Mouse (Mus musculus): Measurements from ENCODE around the gene Krtap17-1. TPM values are rescaled to one million over a fixed set of nuclear protein-coding genes. Genes with fewer than 3 reads are reported as not detected.

Gene Krtap17-1
- polyA plus RNA-seq (2015; fragmentation: Nextera tagmentation; extraction: Ambion mirVana): 0.27 TPM in 1 of 2 replicates, not detected in the other

DNA sequence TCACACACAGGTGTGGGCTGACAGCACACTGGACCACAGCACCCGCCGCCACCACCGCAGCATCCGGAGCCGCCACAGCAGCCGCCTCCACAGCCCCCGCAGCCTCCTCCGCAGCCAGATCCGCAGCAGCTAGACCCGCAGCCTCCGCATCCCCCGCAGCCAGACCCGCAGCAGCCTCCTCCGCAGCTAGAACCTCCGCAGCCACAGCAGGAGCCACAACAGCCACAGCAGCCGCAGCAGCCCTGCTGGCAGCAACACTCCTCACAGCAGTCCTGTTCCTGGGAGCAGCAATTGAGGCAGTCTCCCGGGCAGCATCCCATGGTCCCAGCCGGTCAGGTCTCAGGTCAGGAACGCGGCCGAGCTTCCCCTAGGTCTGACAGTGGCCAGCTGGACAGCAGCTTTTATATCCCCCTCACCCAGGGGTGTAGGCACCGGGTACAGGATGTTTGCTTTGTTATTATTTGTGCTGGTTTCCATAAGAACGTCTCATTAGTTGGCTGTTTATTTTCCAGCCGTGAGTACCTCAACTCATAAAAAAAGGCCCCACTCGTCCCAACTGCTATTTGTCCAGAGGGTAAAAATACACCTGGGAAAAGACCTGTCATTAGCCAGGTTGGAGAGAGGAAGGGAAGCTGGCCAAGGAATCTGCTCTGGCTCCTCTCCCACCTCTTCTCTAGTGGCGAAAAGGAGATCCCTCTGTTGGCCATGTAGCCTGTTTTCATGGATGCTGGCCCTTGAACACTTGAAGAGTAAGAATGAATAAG is at the start of gene Krtap17-1:
Krtap17-1 (minus strand) TSS at position 375 of the 764 bp plus-strand sequence.
- Histone ChIP-seq H3K9ac (ENCODE audit: low read length) (no peak within 1 kb of the TSS), H3K27ac (ENCODE audit: low read length) (no peak within 1 kb of the TSS), H3K4me2 (ENCODE audit: low read depth, low read length) (no peak within 1 kb of the TSS), H3K27me3 (ENCODE audit: control insufficient read depth, insufficient read depth, low read length) (peaks cover 29% of the 10 kb centered on the region), H3K9me3 (replicated peaks; ENCODE audit: control insufficient read depth, low read length) (no peaks in the 10 kb centered on the region), H3K4me1 (ENCODE audit: control insufficient read depth, insufficient read depth, low read length) (no peaks in the 10 kb centered on the region), H3K36me3 (ENCODE audit: control insufficient read depth, insufficient read depth) (no peaks in the 10 kb centered on the region), H3K4me3 (ENCODE audit: low read length) (no peak within 1 kb of the TSS)
- WGBS: 21% methylated on average over 26 of the region's 26 CpGs
- no peak for ATAC-seq (replicated peaks; ENCODE audit: extremely low read depth, insufficient read depth, low FRiP score)

DNA sequence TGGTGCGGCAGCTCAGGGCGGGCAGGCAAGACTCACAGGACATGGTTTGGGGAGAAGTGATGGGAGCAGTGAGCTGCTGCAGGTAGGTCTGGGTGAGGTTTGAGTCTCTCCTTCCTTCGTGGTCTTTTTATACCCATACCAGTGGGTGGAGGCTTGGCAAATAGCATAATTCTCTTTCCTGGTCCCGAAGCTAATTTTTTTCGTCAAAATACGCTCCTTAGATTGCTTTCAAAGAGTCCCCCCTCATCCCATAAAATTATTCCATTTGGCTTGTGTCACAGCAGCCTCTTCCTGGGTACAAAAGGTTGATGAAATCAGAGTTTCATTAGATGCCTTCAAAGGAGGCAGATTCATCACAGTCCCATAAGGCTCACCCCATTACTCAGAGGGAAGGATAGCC is 47.7 kb upstream of the Krtap17-1 start, which contains the start of gene Krt34:
Krt34 (minus strand) TSS at position 101 of the 400 bp plus-strand sequence.
- Histone ChIP-seq H3K4me3 (ENCODE audit: low read length) (no peak within 1 kb of the TSS), H3K9ac (ENCODE audit: low read length) (no peak within 1 kb of the TSS), H3K27ac (ENCODE audit: low read length) (no peak within 1 kb of the TSS), H3K27me3 (ENCODE audit: control insufficient read depth, insufficient read depth, low read length) (no peaks in the 10 kb centered on the region), H3K4me2 (ENCODE audit: low read depth, low read length) (no peak within 1 kb of the TSS), H3K9me3 (replicated peaks; ENCODE audit: control insufficient read depth, low read length) (no peaks in the 10 kb centered on the region), H3K36me3 (ENCODE audit: control insufficient read depth, insufficient read depth) (no peaks in the 10 kb centered on the region), H3K4me1 (ENCODE audit: control insufficient read depth, insufficient read depth, low read length) (peaks cover under 1% of the 10 kb centered on the region; the same call in 1 of the 2 replicates)
- ATAC-seq (replicated peaks; ENCODE audit: extremely low read depth, insufficient read depth, low FRiP score): no peak
- WGBS: 85% methylated on average over 6 of the region's 6 CpGs

DNA sequence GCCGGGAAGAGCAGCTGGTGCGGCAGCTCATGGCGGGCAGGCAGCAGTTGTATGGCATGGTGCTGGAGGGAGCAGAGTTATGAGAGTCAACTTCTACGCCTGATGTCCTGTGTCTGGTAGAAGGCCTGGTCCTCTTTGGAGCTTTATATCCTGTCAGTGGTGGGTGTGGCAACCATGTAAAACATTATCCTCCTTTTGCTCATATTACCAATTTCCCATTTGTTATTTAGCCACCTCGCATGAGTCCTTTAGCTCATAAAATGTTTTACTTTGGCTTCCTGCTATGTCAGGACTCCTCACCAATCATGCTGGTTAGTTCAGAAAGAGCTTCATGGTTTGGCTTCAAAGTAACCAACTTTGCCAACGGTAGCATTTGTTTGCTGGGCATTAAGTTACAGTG is 36.0 kb upstream of the Krtap17-1 start, which contains the start of gene Krt33b:
Krt33b (minus strand) TSS at position 101 of the 400 bp plus-strand sequence.
- no peaks in the 10 kb centered on the region for H3K9me3 ChIP-seq (replicated peaks; ENCODE audit: control insufficient read depth, low read length)
- 82% methylated on average over 6 of the region's 6 CpGs for WGBS
- H3K4me1 ChIP-seq (ENCODE audit: control insufficient read depth, insufficient read depth, low read length): no peaks in the 10 kb centered on the region
- no peaks in the 10 kb centered on the region for H3K36me3 ChIP-seq (ENCODE audit: control insufficient read depth, insufficient read depth)
- H3K4me2 ChIP-seq (ENCODE audit: low read depth, low read length): no peak within 1 kb of the TSS
- no peak within 1 kb of the TSS for H3K9ac ChIP-seq (ENCODE audit: low read length)
- ATAC-seq (replicated peaks; ENCODE audit: extremely low read depth, insufficient read depth, low FRiP score): no peak
- no peaks in the 10 kb centered on the region for H3K27me3 ChIP-seq (ENCODE audit: control insufficient read depth, insufficient read depth, low read length)
- H3K4me3 ChIP-seq (ENCODE audit: low read length): no peak within 1 kb of the TSS
- no peak within 1 kb of the TSS for H3K27ac ChIP-seq (ENCODE audit: low read length)

DNA sequence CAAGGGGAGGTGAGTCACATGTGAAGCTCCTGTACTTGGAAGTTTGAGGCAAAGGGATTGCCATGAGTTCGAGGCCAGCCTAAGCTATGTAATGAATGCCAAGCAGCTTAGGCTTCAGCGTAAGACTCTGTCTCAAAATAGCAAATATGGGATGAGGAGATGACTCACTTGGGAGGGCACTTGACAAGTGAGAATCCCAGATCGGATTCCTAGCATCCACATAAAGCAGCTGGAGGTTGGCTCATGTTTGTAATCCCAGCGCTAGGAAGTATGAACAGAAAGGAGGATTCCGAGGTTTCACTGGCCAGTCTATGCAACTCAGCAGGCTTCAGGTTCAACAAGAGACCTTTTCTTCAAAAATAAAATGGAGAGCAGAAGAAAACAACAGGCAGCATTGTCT is 27.6 kb upstream of the Krtap17-1 start:
- H3K9me3 ChIP-seq (replicated peaks; ENCODE audit: control insufficient read depth, low read length): no peaks in the 10 kb centered on the region
- 49% methylated on average over 5 of the region's 5 CpGs for WGBS
- H3K27ac ChIP-seq (ENCODE audit: low read length): no peak overlapping the region
- no peak overlapping the region for H3K4me2 ChIP-seq (ENCODE audit: low read depth, low read length)
- no peaks in the 10 kb centered on the region for H3K36me3 ChIP-seq (ENCODE audit: control insufficient read depth, insufficient read depth)
- no peak overlapping the region for H3K9ac ChIP-seq (ENCODE audit: low read length)
- no peaks in the 10 kb centered on the region for H3K27me3 ChIP-seq (ENCODE audit: control insufficient read depth, insufficient read depth, low read length)
- H3K4me1 ChIP-seq (ENCODE audit: control insufficient read depth, insufficient read depth, low read length): no peaks in the 10 kb centered on the region
- no peak overlapping the region for H3K4me3 ChIP-seq (ENCODE audit: low read length)
- ATAC-seq (replicated peaks; ENCODE audit: extremely low read depth, insufficient read depth, low FRiP score): no peak

DNA sequence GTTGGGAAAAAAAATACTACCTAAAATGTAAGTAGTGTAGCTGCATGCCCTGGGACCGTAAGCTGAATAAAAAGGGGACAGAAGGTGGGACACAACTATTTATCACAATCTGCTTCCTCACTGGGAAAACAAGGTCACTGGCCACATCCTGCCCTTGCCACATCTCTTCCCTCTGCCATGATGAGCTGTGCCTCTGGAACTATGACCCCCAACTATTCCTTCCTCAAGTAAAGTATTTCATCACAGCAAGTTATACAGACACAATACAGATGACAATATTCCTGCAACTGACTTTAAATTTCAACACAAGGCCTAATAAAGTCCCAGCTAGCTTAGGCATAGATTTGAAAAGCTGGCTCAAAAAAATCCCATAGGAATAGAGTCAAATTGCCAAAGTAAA is 25.7 kb upstream of the Krtap17-1 start:
- ATAC-seq (replicated peaks; ENCODE audit: extremely low read depth, insufficient read depth, low FRiP score): no peak
- WGBS: 61% methylated on average over 1 of the region's 1 CpGs
- no peak overlapping the region for H3K27ac ChIP-seq (ENCODE audit: low read length)
- H3K4me3 ChIP-seq (ENCODE audit: low read length): no peak overlapping the region
- no peaks in the 10 kb centered on the region for H3K9me3 ChIP-seq (replicated peaks; ENCODE audit: control insufficient read depth, low read length)
- no peak overlapping the region for H3K9ac ChIP-seq (ENCODE audit: low read length)
- H3K4me2 ChIP-seq (ENCODE audit: low read depth, low read length): no peak overlapping the region
- no peaks in the 10 kb centered on the region for H3K4me1 ChIP-seq (ENCODE audit: control insufficient read depth, insufficient read depth, low read length)
- H3K36me3 ChIP-seq (ENCODE audit: control insufficient read depth, insufficient read depth): no peaks in the 10 kb centered on the region
- H3K27me3 ChIP-seq (ENCODE audit: control insufficient read depth, insufficient read depth, low read length): no peaks in the 10 kb centered on the region

DNA sequence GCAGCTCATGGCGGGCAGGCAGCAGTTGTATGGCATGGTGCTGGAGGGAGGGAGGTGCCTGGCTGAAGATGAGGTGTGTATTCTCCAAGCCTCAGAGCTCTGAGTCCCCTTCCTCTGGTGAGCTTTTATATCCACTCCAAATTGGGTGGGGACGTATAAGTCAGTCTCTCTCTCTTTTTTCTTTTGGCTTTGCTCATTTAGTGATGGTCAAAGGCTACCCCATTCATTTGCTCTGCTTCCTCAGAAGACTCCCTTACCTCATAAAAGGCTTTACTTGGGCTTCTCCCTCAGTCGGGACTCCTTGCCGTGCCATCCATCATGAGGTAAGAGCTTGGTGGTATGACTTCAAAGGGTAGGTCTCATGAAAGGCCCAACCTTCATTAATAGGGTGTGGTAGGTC is 22.3 kb upstream of the Krtap17-1 start, which contains the start of gene Krt33a:
Krt33a (minus strand) TSS at position 101 of the 400 bp plus-strand sequence.
- H3K4me3 ChIP-seq (ENCODE audit: low read length): no peak within 1 kb of the TSS
- no peaks in the 10 kb centered on the region for H3K9me3 ChIP-seq (replicated peaks; ENCODE audit: control insufficient read depth, low read length)
- no peak within 1 kb of the TSS for H3K9ac ChIP-seq (ENCODE audit: low read length)
- no peak within 1 kb of the TSS for H3K27ac ChIP-seq (ENCODE audit: low read length)
- H3K27me3 ChIP-seq (ENCODE audit: control insufficient read depth, insufficient read depth, low read length): no peaks in the 10 kb centered on the region
- H3K4me1 ChIP-seq (ENCODE audit: control insufficient read depth, insufficient read depth, low read length): no peaks in the 10 kb centered on the region
- H3K4me2 ChIP-seq (ENCODE audit: low read depth, low read length): no peak within 1 kb of the TSS
- ATAC-seq (replicated peaks; ENCODE audit: extremely low read depth, insufficient read depth, low FRiP score): no peak
- H3K36me3 ChIP-seq (ENCODE audit: control insufficient read depth, insufficient read depth): no peaks in the 10 kb centered on the region
- WGBS: 72% methylated on average over 4 of the region's 4 CpGs

- Histone ChIP-seq H3K4me3 (ENCODE audit: low read length) (no peak overlapping the region), H3K4me1 (ENCODE audit: control insufficient read depth, insufficient read depth, low read length) (no peaks in the 10 kb centered on the region), H3K27ac (ENCODE audit: low read length) (no peak overlapping the region), H3K4me2 (ENCODE audit: low read depth, low read length) (no peak overlapping the region), H3K36me3 (ENCODE audit: control insufficient read depth, insufficient read depth) (no peaks in the 10 kb centered on the region), H3K9me3 (replicated peaks; ENCODE audit: control insufficient read depth, low read length) (no peaks in the 10 kb centered on the region), H3K27me3 (ENCODE audit: control insufficient read depth, insufficient read depth, low read length) (no peaks in the 10 kb centered on the region), H3K9ac (ENCODE audit: low read length) (no peak overlapping the region)
- ATAC-seq (replicated peaks; ENCODE audit: extremely low read depth, insufficient read depth, low FRiP score): no peak
- WGBS: 59% methylated on average over 4 of the region's 4 CpGs
Observed at GRCm38 (mm10) chr11:100013691-100014171, 19.9 kb upstream of the Krtap17-1 start.

- Histone ChIP-seq H3K27ac (ENCODE audit: low read length) (no peak overlapping the region), H3K4me1 (ENCODE audit: control insufficient read depth, insufficient read depth, low read length) (no peaks in the 10 kb centered on the region), H3K4me2 (ENCODE audit: low read depth, low read length) (no peak overlapping the region), H3K27me3 (ENCODE audit: control insufficient read depth, insufficient read depth, low read length) (no peaks in the 10 kb centered on the region), H3K4me3 (ENCODE audit: low read length) (no peak overlapping the region), H3K36me3 (ENCODE audit: control insufficient read depth, insufficient read depth) (no peaks in the 10 kb centered on the region), H3K9me3 (replicated peaks; ENCODE audit: control insufficient read depth, low read length) (no peaks in the 10 kb centered on the region; the same call in 1 of the 2 replicates), H3K9ac (ENCODE audit: low read length) (no peak overlapping the region)
- ATAC-seq (replicated peaks; ENCODE audit: extremely low read depth, insufficient read depth, low FRiP score): no peak
- WGBS: 85% methylated on average over 5 of the region's 5 CpGs
Observed at GRCm38 (mm10) chr11:100010682-100011081, 16.9 kb upstream of the Krtap17-1 start.

- Histone ChIP-seq H3K27me3 (ENCODE audit: control insufficient read depth, insufficient read depth, low read length) (no peaks in the 10 kb centered on the region), H3K4me3 (ENCODE audit: low read length) (no peak overlapping the region), H3K4me1 (ENCODE audit: control insufficient read depth, insufficient read depth, low read length) (no peaks in the 10 kb centered on the region), H3K9me3 (replicated peaks; ENCODE audit: control insufficient read depth, low read length) (no peaks in the 10 kb centered on the region; the same call in 1 of the 2 replicates), H3K27ac (ENCODE audit: low read length) (no peak overlapping the region), H3K36me3 (ENCODE audit: control insufficient read depth, insufficient read depth) (no peaks in the 10 kb centered on the region), H3K4me2 (ENCODE audit: low read depth, low read length) (no peak overlapping the region), H3K9ac (ENCODE audit: low read length) (no peak overlapping the region)
- WGBS: 67% methylated on average over 5 of the region's 5 CpGs
- ATAC-seq (replicated peaks; ENCODE audit: extremely low read depth, insufficient read depth, low FRiP score): no peak
Observed at GRCm38 (mm10) chr11:100008336-100008735, 14.5 kb upstream of the Krtap17-1 start.

Measured in heart, embryonic 16.5 days (tissue).